Mouse (Mus musculus): ENCODE data around the gene 9430038I01Rik. TPM values are rescaled to one million over a fixed set of nuclear protein-coding genes. Genes with fewer than 3 reads are reported as not detected.

Gene 9430038I01Rik
- polyA plus RNA-seq, 1 experiment from 2014 or later = 9.3 TPM

- ATAC-seq = no peak
- H3K27me3 ChIP-seq (replicated peaks) = 0 out of 2 replicates have a peak, but pooled peaks cover 3% of the 10 kb centered on the region
- H3K9me3 ChIP-seq (replicated peaks) = no peaks in the 10 kb centered on the region
- no peaks in the 10 kb centered on the region for H3K36me3 ChIP-seq
- no peak overlapping the region for H3K4me3 ChIP-seq
- 81% methylated on average over 8 of the region's 8 CpGs for WGBS (ENCODE audit: insufficient replicate concordance)
- H3K4me2 ChIP-seq = no peak overlapping the region
- peaks cover 8% of the 10 kb centered on the region for H3K4me1 ChIP-seq
- no peak overlapping the region for H3K27ac ChIP-seq
- no peak overlapping the region for H3K9ac ChIP-seq
Observed at GRCm38 (mm10) chr7:137414710-137415109, 4.1 kb upstream of the 9430038I01Rik start.

- Histone ChIP-seq H3K4me3 (no peak overlapping the region), H3K4me1 (peaks cover 13% of the 10 kb centered on the region), H3K27ac (no peak overlapping the region), H3K36me3 (no peaks in the 10 kb centered on the region), H3K9ac (no peak overlapping the region), H3K4me2 (no peak overlapping the region), H3K9me3 (replicated peaks) (no peaks in the 10 kb centered on the region), H3K27me3 (replicated peaks) (no peaks in the 10 kb centered on the region)
- ATAC-seq = no peak
- WGBS (ENCODE audit: insufficient replicate concordance) = 78% methylated on average over 1 of the region's 1 CpGs
Observed at GRCm38 (mm10) chr7:137407428-137408058, 3.0 kb downstream of the 9430038I01Rik start.

- Histone ChIP-seq H3K4me3 (no peak overlapping the region), H3K36me3 (no peaks in the 10 kb centered on the region), H3K9ac (no peak overlapping the region), H3K4me1 (no peaks in the 10 kb centered on the region), H3K4me2 (no peak overlapping the region), H3K27me3 (replicated peaks) (no peaks in the 10 kb centered on the region), H3K9me3 (replicated peaks) (no peaks in the 10 kb centered on the region), H3K27ac (no peak overlapping the region)
- no peak for ATAC-seq
- WGBS (ENCODE audit: insufficient replicate concordance) = 67% methylated on average over 2 of the region's 2 CpGs
Observed at GRCm38 (mm10) chr7:137404146-137404545, 6.4 kb downstream of the 9430038I01Rik start.

GRCm38 (mm10) chr7:137398973-137399372 lies 11.6 kb downstream of the 9430038I01Rik start:
- H3K4me3 ChIP-seq = no peak overlapping the region
- no peaks in the 10 kb centered on the region for H3K9me3 ChIP-seq (replicated peaks)
- H3K9ac ChIP-seq = no peak overlapping the region
- H3K27ac ChIP-seq = no peak overlapping the region
- 78% methylated on average over 4 of the region's 4 CpGs for WGBS (ENCODE audit: insufficient replicate concordance)
- H3K4me2 ChIP-seq = no peak overlapping the region
- H3K4me1 ChIP-seq = 0 out of 2 replicates have a peak, but pooled peaks cover 4% of the 10 kb centered on the region
- H3K36me3 ChIP-seq = no peaks in the 10 kb centered on the region
- ATAC-seq = no peak
- H3K27me3 ChIP-seq (replicated peaks) = no peaks in the 10 kb centered on the region

GRCm38 (mm10) chr7:137397361-137397910 lies 13.1 kb downstream of the 9430038I01Rik start:
- 84% methylated on average over 8 of the region's 8 CpGs for WGBS (ENCODE audit: insufficient replicate concordance)
- no peak for ATAC-seq

GRCm38 (mm10) chr7:137395421-137395820 lies 15.1 kb downstream of the 9430038I01Rik start:
- 0 out of 2 replicates have a peak, but pooled peaks cover 4% of the 10 kb centered on the region for H3K4me1 ChIP-seq
- ATAC-seq = no peak
- H3K9me3 ChIP-seq (replicated peaks) = no peaks in the 10 kb centered on the region
- H3K36me3 ChIP-seq = no peaks in the 10 kb centered on the region
- H3K4me2 ChIP-seq = no peak overlapping the region
- no peak overlapping the region for H3K4me3 ChIP-seq
- 83% methylated on average over 4 of the region's 4 CpGs for WGBS (ENCODE audit: insufficient replicate concordance)
- no peaks in the 10 kb centered on the region for H3K27me3 ChIP-seq (replicated peaks)
- H3K27ac ChIP-seq = no peak overlapping the region
- no peak overlapping the region for H3K9ac ChIP-seq

More at GRCm38 (mm10) chr7:137397361-137397910, 13.1 kb downstream of the 9430038I01Rik start:
- Histone ChIP-seq H3K4me1 (0 out of 2 replicates have a peak, but pooled peaks cover 4% of the 10 kb centered on the region), H3K9ac (no peak overlapping the region), H3K27ac (no peak overlapping the region), H3K36me3 (no peaks in the 10 kb centered on the region), H3K9me3 (replicated peaks) (no peaks in the 10 kb centered on the region), H3K27me3 (replicated peaks) (no peaks in the 10 kb centered on the region), H3K4me3 (no peak overlapping the region), H3K4me2 (no peak overlapping the region)

GRCm38 (mm10) chr7:137387863-137388262 lies 22.7 kb downstream of the 9430038I01Rik start:
- WGBS (ENCODE audit: insufficient replicate concordance) = 78% methylated on average over 5 of the region's 5 CpGs
- no peaks in the 10 kb centered on the region for H3K4me1 ChIP-seq
- H3K27ac ChIP-seq = no peak overlapping the region
- ATAC-seq = no peak
- H3K9me3 ChIP-seq (replicated peaks) = no peaks in the 10 kb centered on the region
- no peak overlapping the region for H3K9ac ChIP-seq
- H3K4me2 ChIP-seq = no peak overlapping the region
- H3K36me3 ChIP-seq = no peaks in the 10 kb centered on the region
- no peaks in the 10 kb centered on the region for H3K27me3 ChIP-seq (replicated peaks)
- H3K4me3 ChIP-seq = no peak overlapping the region

- Histone ChIP-seq H3K27ac (no peak overlapping the region), H3K9me3 (replicated peaks) (no peaks in the 10 kb centered on the region), H3K4me3 (no peak overlapping the region), H3K4me2 (no peak overlapping the region), H3K4me1 (no peaks in the 10 kb centered on the region), H3K9ac (no peak overlapping the region), H3K36me3 (peaks cover 4% of the 10 kb centered on the region; the same call in 1 of the 2 replicates), H3K27me3 (replicated peaks) (no peaks in the 10 kb centered on the region)
- 80% methylated on average over 7 of the region's 7 CpGs for WGBS (ENCODE audit: insufficient replicate concordance)
- no peak for ATAC-seq
Observed at GRCm38 (mm10) chr7:137374996-137375395, 35.6 kb downstream of the 9430038I01Rik start.

GRCm38 (mm10) chr7:137371770-137372169 lies 38.8 kb downstream of the 9430038I01Rik start:
- Histone ChIP-seq H3K4me2 (no peak overlapping the region), H3K4me1 (no peaks in the 10 kb centered on the region), H3K36me3 (peaks cover 4% of the 10 kb centered on the region; the same call in 1 of the 2 replicates), H3K9ac (no peak overlapping the region), H3K27ac (no peak overlapping the region), H3K9me3 (replicated peaks) (no peaks in the 10 kb centered on the region), H3K27me3 (replicated peaks) (no peaks in the 10 kb centered on the region), H3K4me3 (no peak overlapping the region)
- 41% methylated on average over 4 of the region's 4 CpGs for WGBS (ENCODE audit: insufficient replicate concordance)
- no peak for ATAC-seq

GRCm38 (mm10) chr7:137370175-137370574 lies 40.4 kb downstream of the 9430038I01Rik start:
- no peak overlapping the region for H3K27ac ChIP-seq

GRCm38 (mm10) chr7:137366736-137367135 lies 43.8 kb downstream of the 9430038I01Rik start:
- Histone ChIP-seq H3K4me3 (no peak overlapping the region), H3K9me3 (replicated peaks) (no peaks in the 10 kb centered on the region), H3K9ac (no peak overlapping the region), H3K27me3 (replicated peaks) (no peaks in the 10 kb centered on the region), H3K36me3 (no peaks in the 10 kb centered on the region), H3K27ac (no peak overlapping the region), H3K4me2 (no peak overlapping the region), H3K4me1 (no peaks in the 10 kb centered on the region)
- WGBS (ENCODE audit: insufficient replicate concordance) = 53% methylated on average over 4 of the region's 4 CpGs
- ATAC-seq = no peak

More at GRCm38 (mm10) chr7:137370175-137370574, 40.4 kb downstream of the 9430038I01Rik start:
- Histone ChIP-seq H3K4me3 (no peak overlapping the region), H3K4me2 (no peak overlapping the region), H3K4me1 (no peaks in the 10 kb centered on the region), H3K9ac (no peak overlapping the region), H3K36me3 (no peaks in the 10 kb centered on the region), H3K9me3 (replicated peaks) (no peaks in the 10 kb centered on the region), H3K27me3 (replicated peaks) (no peaks in the 10 kb centered on the region)
- ATAC-seq = no peak
- 51% methylated on average over 2 of the region's 2 CpGs for WGBS (ENCODE audit: insufficient replicate concordance)

GRCm38 (mm10) chr7:137365056-137365455 lies 45.5 kb downstream of the 9430038I01Rik start:
- 80% methylated on average over 8 of the region's 8 CpGs for whole genome bisulfite sequencing (ENCODE audit: insufficient replicate concordance)
- H3K4me3 ChIP-seq = no peak overlapping the region
- no peak overlapping the region for H3K4me2 ChIP-seq
- H3K27me3 ChIP-seq (replicated peaks) = no peaks in the 10 kb centered on the region
- no peak overlapping the region for H3K27ac ChIP-seq
- H3K4me1 ChIP-seq = no peaks in the 10 kb centered on the region
- no peaks in the 10 kb centered on the region for H3K36me3 ChIP-seq
- ATAC-seq = no peak
- H3K9ac ChIP-seq = no peak overlapping the region
- H3K9me3 ChIP-seq (replicated peaks) = no peaks in the 10 kb centered on the region

Data from liver, embryonic 12.5 days (tissue).